In the genomic region with DNA sequence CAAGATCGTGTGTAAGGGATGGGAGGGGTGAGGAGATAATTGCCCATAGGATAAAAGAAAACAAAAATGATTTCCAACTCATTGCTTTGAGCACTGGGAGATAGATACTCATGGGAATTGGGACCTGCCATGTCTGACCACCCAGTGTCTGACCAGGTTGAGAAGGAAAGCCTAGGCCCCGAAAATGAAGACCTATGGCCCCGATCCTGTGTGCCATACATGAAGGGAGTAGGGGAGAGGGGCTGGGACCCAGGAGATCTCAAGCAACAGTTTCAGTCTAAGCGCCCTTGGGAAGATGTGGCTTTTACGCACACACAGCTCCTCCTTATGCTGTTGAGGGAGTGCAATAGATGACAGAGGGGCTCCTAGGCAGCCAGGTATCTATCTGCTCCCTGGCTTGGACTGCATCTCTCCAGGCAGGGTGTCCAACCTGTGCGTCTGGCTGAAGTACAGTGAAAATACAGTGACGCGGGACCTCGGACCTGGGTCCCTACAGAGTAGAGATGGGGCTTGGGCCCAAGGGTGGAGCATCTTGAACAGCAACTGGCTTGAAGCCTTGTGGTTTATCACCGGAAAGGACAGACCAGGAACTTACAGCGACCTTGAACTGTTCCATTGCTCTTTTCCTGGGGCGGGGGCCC, we compare ENCODE assay signal across 8 mouse cellular contexts. TPM values are rescaled to one million over a fixed set of nuclear protein-coding genes. Genes with fewer than 3 reads are reported as not detected.
DNase-seq lines count a peak whose midpoint lies in the region; ATAC-seq and TF ChIP-seq lines count a peak whose summit lies in the region.

No protein-coding gene starts in this region.

- TF ChIP-seq CTCF in left cerebral cortex, adult 2 months (IDR thresholded peaks at IDR 0.05): no peak

- intact Hi-C loops in left cerebral cortex, adult 2 months (cut with DNase I): loop anchor here (2.0 to 5.0 kb wide), 2 partner anchors 20 to 109 kb away; no protein-coding TSS in a partner anchor
- intact Hi-C loops in left cerebral cortex, postnatal 14 days (cut with DNase I): no loop called here

- DNase-seq in left cerebral cortex, adult 2 months (ENCODE audit: extremely low spot score in 1 of 2, low spot score in 2 of 2): no peak
- DNase-seq in left cerebral cortex, adult 8-10 months (ENCODE audit: low spot score in 2 of 2): no peak
- no peak for DNase-seq in embryonic facial prominence, embryonic 14.5 days (ENCODE audit: low spot score)
- DNase-seq in adrenal gland, postnatal 4 days (ENCODE audit: low spot score in 2 of 2): no peak
- DNase-seq in left cerebral cortex, adult 11 months (ENCODE audit: low spot score): no peak
- no peak for DNase-seq in left cerebral cortex, postnatal 14 days (ENCODE audit: low spot score in 2 of 2)

- H3K27ac ChIP-seq in left cerebral cortex, adult 2 months: no peak overlapping the region
- no peak overlapping the region for H3K27ac ChIP-seq in embryonic facial prominence, embryonic 14.5 days (replicated peaks; ENCODE audit: low read depth, low read length)
- H3K27ac ChIP-seq in hindbrain, embryonic 12.5 days: no peak overlapping the region
- H3K27ac ChIP-seq in midbrain, embryonic 15.5 days: no peak overlapping the region

- H3K4me3 ChIP-seq in left cerebral cortex, adult 2 months: peak overlapping the region; percentile 55
- peak overlapping the region; percentile 54 for H3K4me3 ChIP-seq in embryonic facial prominence, embryonic 14.5 days (ENCODE audit: low read depth, low read length)
- H3K4me3 ChIP-seq in hindbrain, embryonic 12.5 days: peak overlapping the region; percentile 47
- peak overlapping the region; percentile 50 for H3K4me3 ChIP-seq in midbrain, embryonic 15.5 days

- H3K4me2 ChIP-seq in embryonic facial prominence, embryonic 14.5 days (ENCODE audit: low read depth, low read length): peak overlapping the region; percentile 96
- H3K4me2 ChIP-seq in hindbrain, embryonic 12.5 days (replicated peaks): peak overlapping the region; percentile 71
- H3K4me2 ChIP-seq in midbrain, embryonic 15.5 days: peak overlapping the region; percentile 96

- H3K27me3 ChIP-seq in embryonic facial prominence, embryonic 14.5 days (replicated peaks; ENCODE audit: control insufficient read depth, insufficient read depth, low read length): peaks cover 46% of the 10 kb centered on the region
- H3K27me3 ChIP-seq in hindbrain, embryonic 12.5 days: peaks cover 49% of the 10 kb centered on the region
- peaks cover 39% of the 10 kb centered on the region for H3K27me3 ChIP-seq in midbrain, embryonic 15.5 days (replicated peaks)

- H3K4me1 ChIP-seq in embryonic facial prominence, embryonic 14.5 days (ENCODE audit: control insufficient read depth, insufficient read depth, low read length): peaks cover 14% of the 10 kb centered on the region; the same call in 1 of the 2 replicates
- H3K4me1 ChIP-seq in hindbrain, embryonic 12.5 days: peaks cover 24% of the 10 kb centered on the region
- peaks cover 20% of the 10 kb centered on the region for H3K4me1 ChIP-seq in midbrain, embryonic 15.5 days

- H3K9ac ChIP-seq in embryonic facial prominence, embryonic 14.5 days (ENCODE audit: low read depth, low read length): peak overlapping the region; percentile 49; the same call in 1 of the 2 replicates
- H3K9ac ChIP-seq in hindbrain, embryonic 12.5 days: 0 out of 2 replicates have a peak overlapping the region, but pooled peaks have one; percentile 28
- peak overlapping the region; percentile 45 for H3K9ac ChIP-seq in midbrain, embryonic 15.5 days

- ATAC-seq in embryonic facial prominence, embryonic 14.5 days (ENCODE audit: low read depth): no peak
- ATAC-seq in hindbrain, embryonic 12.5 days (ENCODE audit: low FRiP score): peak; percentile 38
- peak; percentile 37 for ATAC-seq in midbrain, embryonic 15.5 days (replicated peaks)

- H3K9me3 ChIP-seq in embryonic facial prominence, embryonic 14.5 days (ENCODE audit: control insufficient read depth, low read length): no peaks in the 10 kb centered on the region
- H3K9me3 ChIP-seq in hindbrain, embryonic 12.5 days (replicated peaks): no peaks in the 10 kb centered on the region
- H3K9me3 ChIP-seq in midbrain, embryonic 15.5 days: no peaks in the 10 kb centered on the region

- WGBS in embryonic facial prominence, embryonic 14.5 days: 14% methylated on average over 12 of the region's 12 CpGs
- 9% methylated on average over 12 of the region's 12 CpGs for WGBS in hindbrain, embryonic 12.5 days
- WGBS in midbrain, embryonic 15.5 days: 10% methylated on average over 12 of the region's 12 CpGs

- H3K36me3 ChIP-seq in embryonic facial prominence, embryonic 14.5 days (ENCODE audit: control insufficient read depth, insufficient read depth, low read length): no peaks in the 10 kb centered on the region
- no peaks in the 10 kb centered on the region for H3K36me3 ChIP-seq in hindbrain, embryonic 12.5 days
- no peaks in the 10 kb centered on the region for H3K36me3 ChIP-seq in midbrain, embryonic 15.5 days (replicated peaks)

RNA-seq across cellular contexts. Expression of a gene that starts 0.6 kb away (rescaled TPM):
- total RNA-seq in left cerebral cortex, adult 2 months (2021): 1 to 10 TPM; 6.7 to 6.8 TPM
- total RNA-seq in left cerebral cortex, adult 8-10 months (2022): 1 to 10 TPM; 3.8 to 6.4 (median 5.4) TPM
- polyA plus RNA-seq in embryonic facial prominence, embryonic 14.5 days (2014; fragmentation: Nextera tagmentation; extraction: Ambion mirVana): 7.0 and 8.7 TPM in 2 replicates
- 1.6 and 1.9 TPM in 2 replicates for polyA plus RNA-seq in hindbrain, embryonic 12.5 days (2016; fragmentation: Nextera tagmentation; extraction: Ambion mirVana)
- 0.19 and 0.40 TPM in 2 replicates for polyA plus RNA-seq in midbrain, embryonic 15.5 days (2015; fragmentation: Nextera tagmentation; extraction: Ambion mirVana)
- total RNA-seq in adrenal gland, postnatal 4 days (2021): under 1 TPM; 0.67 to 0.85 TPM
- 1 to 10 TPM; 3.9 to 4.2 TPM for total RNA-seq in left cerebral cortex, postnatal 14 days (2021)
